Mouse (Mus musculus): ENCODE data around the gene Rsu1.

DNA sequence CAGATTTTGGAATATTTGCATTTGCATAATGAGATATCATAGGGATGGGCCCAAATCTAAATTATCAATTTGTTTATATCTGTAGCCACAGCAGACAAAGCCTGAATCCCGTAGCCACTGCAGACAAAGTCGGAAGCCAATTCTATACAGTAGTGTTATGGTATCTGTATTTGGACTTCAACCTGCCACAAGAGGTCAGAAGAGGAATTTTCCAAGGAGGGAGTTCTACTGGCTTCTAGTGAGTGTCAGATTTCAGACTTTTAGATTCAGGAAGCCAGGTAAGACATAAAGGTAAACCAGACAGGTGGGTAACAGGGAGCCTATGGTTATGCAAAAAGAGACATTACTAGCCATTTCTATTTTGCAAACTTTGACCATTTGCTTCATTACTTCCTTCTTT lies 64.4 kb downstream of the Rsu1 start:
- TF ChIP-seq CTCF (IDR thresholded peaks at IDR 0.05; ENCODE audit: extremely low read depth, insufficient read depth, insufficient read length, insufficient replicate concordance), result no peak
- no peak for TF ChIP-seq POLR2A (IDR thresholded peaks at IDR 0.05; ENCODE audit: low read depth, low read length)
